Mouse (Mus musculus) brown adipose tissue, adult 24 weeks (tissue): Measurements from ENCODE around the gene Ebf4. TPM values are rescaled to one million over a fixed set of nuclear protein-coding genes. Genes with fewer than 3 reads are reported as not detected.

Source experiments
- H3K27ac ChIP-seq: fragments of 200-500 bp; replicated peaks from 2 replicates; pipeline ENCODE4 v1.5.1; 2012; ENCODE audit warnings: low read depth, mild to moderate bottlenecking, low read length
- H3K4me1 ChIP-seq: fragments of 200-500 bp; 2 replicates; pipeline ENCODE4 v1.6.1; 2012; ENCODE audit warnings: low read length, mixed read lengths; ENCODE audit not compliant: control insufficient read depth, insufficient read depth, insufficient read length
- H3K4me3 ChIP-seq: fragments of 200-500 bp; 2 replicates; pipeline ENCODE4 v1.5.1; 2012; ENCODE audit warnings: low read depth, mild to moderate bottlenecking, low read length, moderate library complexity; ENCODE audit not compliant: insufficient read depth
- polyA plus RNA-seq: library from polyadenylated mRNA; stranded (reverse); fragments of >200 nt; gene quantifications from 2 replicates; pipeline ENCODE4 v1.2.4, GENCODE M21; 2012; ENCODE audit not compliant: missing spikeins, insufficient read depth, insufficient read length

Ebf4 gene
- polyA plus RNA-seq, 1 experiment = not detected

DNA sequence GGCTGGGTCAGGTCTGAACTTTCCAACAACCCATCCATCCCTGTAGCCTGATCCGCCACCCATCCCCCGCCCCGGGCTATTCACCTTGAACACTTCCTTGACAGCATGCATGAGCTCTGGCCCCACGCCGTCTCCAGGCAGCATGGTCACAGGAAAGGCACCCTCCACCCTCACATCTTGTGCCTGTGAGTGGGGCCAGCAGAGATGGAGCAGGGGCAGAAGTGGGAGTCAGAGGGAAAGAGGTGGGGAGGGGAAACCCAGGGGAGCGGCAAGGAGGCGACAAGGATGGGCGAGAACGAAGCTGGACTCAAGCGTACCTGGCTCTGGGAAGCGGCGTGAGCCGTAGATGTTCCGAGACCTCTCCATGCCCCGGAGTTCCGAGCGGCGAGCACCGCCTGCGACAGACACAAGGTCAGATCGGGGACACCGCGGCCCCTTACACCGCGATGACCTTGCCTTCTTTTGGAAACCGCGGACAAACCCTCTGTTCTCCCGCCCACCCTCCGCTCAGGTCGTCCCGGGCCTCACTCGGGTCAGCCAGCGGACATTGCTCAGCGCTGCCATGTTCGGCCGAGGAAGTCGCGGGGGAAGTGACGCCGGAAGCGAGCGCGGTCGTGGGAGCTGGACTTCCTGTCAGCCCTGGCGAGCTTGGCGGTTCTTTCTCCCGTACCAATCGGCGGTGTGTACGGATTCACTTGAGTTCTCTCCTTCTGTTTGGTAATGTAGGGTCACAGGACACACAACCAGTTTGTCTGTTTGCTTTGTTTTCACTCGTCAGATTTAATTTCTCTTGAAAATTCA, 10.9 kb upstream of the Ebf4 start, which contains the start of gene Idh3b:
Idh3b (minus strand) TSS at position 694 of the 801 bp plus-strand sequence.
- Histone ChIP-seq H3K4me1 (no peaks in the 10 kb centered on the region), H3K27ac (peak within 1 kb of the TSS; percentile 98), H3K4me3 (peak within 1 kb of the TSS; percentile 91)

GRCm38 (mm10) chr2:130289086-130289485, 5.9 kb upstream of the Ebf4 start:
- H3K4me1 ChIP-seq = no peaks in the 10 kb centered on the region
- no peak overlapping the region for H3K27ac ChIP-seq
- H3K4me3 ChIP-seq = no peak overlapping the region

GRCm38 (mm10) chr2:130291434-130291833, 3.5 kb upstream of the Ebf4 start:
- Histone ChIP-seq H3K27ac (no peak overlapping the region), H3K4me3 (no peak overlapping the region), H3K4me1 (no peaks in the 10 kb centered on the region)

DNA sequence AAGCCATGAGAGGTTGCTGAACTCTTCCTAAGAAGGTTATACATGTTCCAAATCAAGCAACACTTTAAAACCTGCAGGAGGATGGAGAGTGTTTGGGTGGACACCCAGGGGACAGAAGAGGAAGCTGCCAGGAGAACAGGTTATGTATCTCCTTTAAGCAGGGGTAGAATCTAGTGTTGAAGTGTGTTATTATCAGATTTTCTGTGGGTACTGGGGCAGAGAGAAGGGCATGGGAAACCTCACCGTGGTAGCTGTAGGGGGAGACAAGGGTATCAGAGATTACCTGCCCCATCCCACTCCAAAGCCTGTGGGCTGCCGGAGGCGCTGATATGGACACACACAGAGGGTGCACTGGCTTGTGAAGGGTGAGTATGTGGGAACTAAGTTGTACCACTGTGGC, 2.0 kb upstream of the Ebf4 start:
- Histone ChIP-seq H3K27ac (no peak overlapping the region), H3K4me1 (no peaks in the 10 kb centered on the region), H3K4me3 (no peak overlapping the region)

DNA sequence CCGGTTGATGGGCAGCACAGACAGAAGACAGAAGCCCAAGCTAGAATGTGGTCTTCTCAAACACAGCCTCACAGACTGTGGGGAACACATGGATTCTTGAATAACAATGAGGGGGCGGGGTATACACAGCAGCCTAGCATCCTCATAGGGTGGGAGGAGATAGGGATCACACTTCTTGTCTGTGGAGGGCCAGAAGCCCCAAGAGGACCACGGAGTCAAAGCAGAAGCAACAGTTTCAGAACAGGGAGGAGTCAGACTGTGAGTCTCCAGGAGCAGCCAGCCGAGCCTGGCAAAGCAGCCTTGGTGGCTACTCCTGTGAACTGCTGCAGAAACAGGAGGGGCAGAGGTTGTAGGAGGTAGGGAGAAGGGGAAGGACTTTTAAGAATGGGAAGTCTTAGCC, 1.5 kb upstream of the Ebf4 start:
- Histone ChIP-seq H3K4me3 (no peak overlapping the region), H3K4me1 (no peaks in the 10 kb centered on the region), H3K27ac (no peak overlapping the region)

DNA sequence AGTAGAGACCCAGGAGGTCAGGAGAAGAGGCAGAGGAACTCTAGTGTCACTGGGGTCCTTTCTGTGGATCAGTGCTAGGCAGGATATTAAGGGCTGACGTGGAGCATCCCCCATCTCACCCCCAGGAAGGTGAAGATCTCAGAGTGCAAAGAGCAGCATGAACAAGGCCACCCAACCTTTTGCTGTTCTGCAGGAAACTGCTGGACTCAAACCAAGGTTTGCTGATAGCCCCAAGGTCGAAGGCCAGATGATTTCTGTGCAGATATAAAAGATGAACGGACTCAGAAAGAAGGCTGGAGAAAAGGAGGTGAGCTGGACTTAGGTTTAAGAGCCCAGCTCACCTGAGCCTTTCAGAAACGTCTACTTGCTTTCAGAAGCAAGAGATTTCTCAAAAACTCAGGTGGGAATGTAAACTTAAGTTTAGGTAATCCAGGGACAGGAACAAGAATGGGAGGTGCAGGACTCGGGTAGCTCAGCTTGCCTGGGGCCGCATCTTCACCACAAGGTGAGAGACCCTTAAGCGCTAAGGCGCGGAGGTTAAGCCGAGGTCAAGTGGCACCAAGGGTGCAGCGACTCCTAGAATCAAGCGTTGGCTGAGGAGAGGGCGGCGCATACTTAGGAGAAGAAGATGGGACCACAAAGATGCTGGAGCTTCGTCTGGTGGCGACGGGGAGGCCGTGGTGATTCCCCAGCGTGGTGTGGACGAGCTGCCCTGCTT, 592 bp upstream of the Ebf4 start:
- H3K27ac ChIP-seq = no peak overlapping the region

GRCm38 (mm10) chr2:130295331-130296133, 563 bp downstream of the Ebf4 start:
- H3K27ac ChIP-seq = no peak overlapping the region
- peak overlapping the region; percentile 64 for H3K4me3 ChIP-seq

More for the DNA sequence above, 592 bp upstream of the Ebf4 start:
- Histone ChIP-seq H3K4me3 (peak overlapping the region; percentile 64), H3K4me1 (no peaks in the 10 kb centered on the region)

GRCm38 (mm10) chr2:130296134-130296745, 1.3 kb downstream of the Ebf4 start:
- Histone ChIP-seq H3K4me3 (peak overlapping the region; percentile 64), H3K27ac (no peak overlapping the region), H3K4me1 (no peaks in the 10 kb centered on the region)

More at GRCm38 (mm10) chr2:130295331-130296133, 563 bp downstream of the Ebf4 start:
- no peaks in the 10 kb centered on the region for H3K4me1 ChIP-seq

GRCm38 (mm10) chr2:130297580-130297979, 2.6 kb downstream of the Ebf4 start:
- H3K4me3 ChIP-seq = no peak overlapping the region
- no peaks in the 10 kb centered on the region for H3K4me1 ChIP-seq
- no peak overlapping the region for H3K27ac ChIP-seq

- Histone ChIP-seq H3K4me3 (no peak overlapping the region), H3K4me1 (no peaks in the 10 kb centered on the region), H3K27ac (no peak overlapping the region)
Measured at GRCm38 (mm10) chr2:130303014-130303413, 8.0 kb downstream of the Ebf4 start.

GRCm38 (mm10) chr2:130327057-130327456, 32.1 kb downstream of the Ebf4 start:
- H3K4me3 ChIP-seq = no peak overlapping the region
- H3K4me1 ChIP-seq = no peaks in the 10 kb centered on the region
- no peak overlapping the region for H3K27ac ChIP-seq

- Histone ChIP-seq H3K27ac (no peak overlapping the region), H3K4me1 (no peaks in the 10 kb centered on the region), H3K4me3 (no peak overlapping the region)
Measured at GRCm38 (mm10) chr2:130329502-130329901, 34.5 kb downstream of the Ebf4 start.

DNA sequence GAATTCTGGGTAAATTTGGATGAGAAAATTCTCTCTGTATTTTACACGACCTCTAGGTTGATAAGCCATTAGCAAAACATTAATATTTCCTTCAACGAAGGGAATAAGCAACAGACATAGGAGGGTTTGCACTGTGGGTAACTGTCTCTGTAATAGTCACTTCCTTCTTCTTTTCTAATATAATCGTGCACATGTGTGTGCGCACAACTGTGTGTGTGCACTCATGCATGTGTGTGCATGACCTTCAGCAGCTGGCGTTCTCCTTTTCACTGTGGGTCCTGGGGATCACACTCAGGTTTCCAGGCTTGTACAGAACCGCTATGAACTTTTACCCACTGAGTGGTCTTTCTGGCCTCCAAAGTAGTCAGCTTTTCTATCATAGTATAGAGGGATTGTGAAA, 40.1 kb downstream of the Ebf4 start:
- Histone ChIP-seq H3K4me1 (no peaks in the 10 kb centered on the region), H3K4me3 (no peak overlapping the region), H3K27ac (no peak overlapping the region)

GRCm38 (mm10) chr2:130340464-130341219, 45.7 kb downstream of the Ebf4 start:
- Histone ChIP-seq H3K4me3 (no peak overlapping the region), H3K4me1 (no peaks in the 10 kb centered on the region), H3K27ac (no peak overlapping the region)
